Mouse (Mus musculus): ENCODE measurements around the gene Plxnb1. TPM values are rescaled to one million over a fixed set of nuclear protein-coding genes. Genes with fewer than 3 reads are reported as not detected.

Plxnb1 gene
- polyA plus RNA-seq (2012; rRNA removed) (31.0 and 36.8 TPM in 2 replicates), polyA plus RNA-seq (2014; fragmentation: Nextera tagmentation; extraction: Ambion mirVana) (8.2 and 10.0 TPM in 2 replicates)

GRCm38 (mm10) chr9:109095137-109095982 lies at the start of gene Plxnb1:
TSS of gene Plxnb1 (plus strand) at chr9:109095389.
- Histone ChIP-seq H3K4me1 (ENCODE audit: control insufficient read depth, insufficient read depth, low read length) (peaks cover 49% of the 10 kb centered on the region), H3K9me3 (ENCODE audit: control insufficient read depth, low read length) (no peaks in the 10 kb centered on the region), H3K27me3 (ENCODE audit: control insufficient read depth, insufficient read depth, low read length) (no peaks in the 10 kb centered on the region), H3K4me2 (replicated peaks; ENCODE audit: low read depth, low read length, severe bottlenecking) (peak within 1 kb of the TSS; percentile 90), H3K36me3 (ENCODE audit: control insufficient read depth, insufficient read depth, low read length) (peaks cover 26% of the 10 kb centered on the region), H3K4me3 (replicated peaks; ENCODE audit: low read length) (peak within 1 kb of the TSS; percentile 79), H3K27ac (replicated peaks; ENCODE audit: low read depth, low read length) (peak within 1 kb of the TSS; percentile 100), H3K9ac (ENCODE audit: low read depth, low read length, severe bottlenecking) (peak within 1 kb of the TSS; percentile 96)
- peak; percentile 70 for ATAC-seq (ENCODE audit: low FRiP score, low read depth)
- under 1% methylated on average over 45 of the region's 102 CpGs for WGBS
- peak; percentile 82 for DNase-seq (ENCODE audit: low spot score)
- peak; percentile 87; the same call in 1 of the 2 replicates for TF ChIP-seq POLR2A (IDR thresholded peaks at IDR 0.05; ENCODE audit: borderline replicate concordance, extremely low read depth, insufficient read depth, insufficient read length)

GRCm38 (mm10) chr9:109046306-109046705 lies 48.9 kb upstream of the Plxnb1 start:
- H3K4me1 ChIP-seq (ENCODE audit: control insufficient read depth, insufficient read depth, low read length), result no peaks in the 10 kb centered on the region
- WGBS, result 37% methylated on average over 5 of the region's 5 CpGs
- ATAC-seq (ENCODE audit: low FRiP score, low read depth) (no peak), DNase-seq (ENCODE audit: low spot score) (no peak)
- H3K9me3 ChIP-seq (ENCODE audit: control insufficient read depth, low read length), result no peaks in the 10 kb centered on the region
- H3K4me3 ChIP-seq (replicated peaks; ENCODE audit: low read length), result no peak overlapping the region
- H3K4me2 ChIP-seq (replicated peaks; ENCODE audit: low read depth, low read length, severe bottlenecking), result no peak overlapping the region
- peaks cover 3% of the 10 kb centered on the region for H3K36me3 ChIP-seq (ENCODE audit: control insufficient read depth, insufficient read depth, low read length)
- no peak overlapping the region for H3K27ac ChIP-seq (replicated peaks; ENCODE audit: low read depth, low read length)
- H3K27me3 ChIP-seq (ENCODE audit: control insufficient read depth, insufficient read depth, low read length), result no peaks in the 10 kb centered on the region
- no peak for TF ChIP-seq POLR2A (IDR thresholded peaks at IDR 0.05; ENCODE audit: borderline replicate concordance, extremely low read depth, insufficient read depth, insufficient read length)
- no peak overlapping the region for H3K9ac ChIP-seq (ENCODE audit: low read depth, low read length, severe bottlenecking)

- 0 out of 2 replicates have a peak, but pooled peaks cover under 1% of the 10 kb centered on the region for H3K4me1 ChIP-seq (ENCODE audit: control insufficient read depth, insufficient read depth, low read length)
- H3K4me3 ChIP-seq (replicated peaks; ENCODE audit: low read length), result no peak overlapping the region
- 77% methylated on average over 7 of the region's 7 CpGs for WGBS
- H3K9me3 ChIP-seq (ENCODE audit: control insufficient read depth, low read length), result no peaks in the 10 kb centered on the region
- DNase-seq (ENCODE audit: low spot score) (no peak), ATAC-seq (ENCODE audit: low FRiP score, low read depth) (no peak)
- TF ChIP-seq POLR2A (IDR thresholded peaks at IDR 0.05; ENCODE audit: borderline replicate concordance, extremely low read depth, insufficient read depth, insufficient read length), result no peak
- H3K36me3 ChIP-seq (ENCODE audit: control insufficient read depth, insufficient read depth, low read length), result peaks cover 24% of the 10 kb centered on the region
- no peak overlapping the region for H3K9ac ChIP-seq (ENCODE audit: low read depth, low read length, severe bottlenecking)
- no peaks in the 10 kb centered on the region for H3K27me3 ChIP-seq (ENCODE audit: control insufficient read depth, insufficient read depth, low read length)
- no peak overlapping the region for H3K27ac ChIP-seq (replicated peaks; ENCODE audit: low read depth, low read length)
- H3K4me2 ChIP-seq (replicated peaks; ENCODE audit: low read depth, low read length, severe bottlenecking), result no peak overlapping the region
Measured at GRCm38 (mm10) chr9:109049316-109049715, 45.9 kb upstream of the Plxnb1 start.

- Histone ChIP-seq H3K27me3 (ENCODE audit: control insufficient read depth, insufficient read depth, low read length) (no peaks in the 10 kb centered on the region), H3K4me3 (replicated peaks; ENCODE audit: low read length) (no peak overlapping the region), H3K9ac (ENCODE audit: low read depth, low read length, severe bottlenecking) (no peak overlapping the region), H3K9me3 (ENCODE audit: control insufficient read depth, low read length) (no peaks in the 10 kb centered on the region), H3K27ac (replicated peaks; ENCODE audit: low read depth, low read length) (no peak overlapping the region), H3K36me3 (ENCODE audit: control insufficient read depth, insufficient read depth, low read length) (peaks cover 24% of the 10 kb centered on the region), H3K4me2 (replicated peaks; ENCODE audit: low read depth, low read length, severe bottlenecking) (no peak overlapping the region), H3K4me1 (ENCODE audit: control insufficient read depth, insufficient read depth, low read length) (0 out of 2 replicates have a peak, but pooled peaks cover 3% of the 10 kb centered on the region)
- DNase-seq (ENCODE audit: low spot score) (no peak), ATAC-seq (ENCODE audit: low FRiP score, low read depth) (no peak)
- no peak for TF ChIP-seq POLR2A (IDR thresholded peaks at IDR 0.05; ENCODE audit: borderline replicate concordance, extremely low read depth, insufficient read depth, insufficient read length)
- 85% methylated on average over 9 of the region's 9 CpGs for WGBS
Measured at GRCm38 (mm10) chr9:109049996-109050673, 45.1 kb upstream of the Plxnb1 start.

GRCm38 (mm10) chr9:109050674-109050997 lies 44.6 kb upstream of the Plxnb1 start:
- no peak for TF ChIP-seq POLR2A (IDR thresholded peaks at IDR 0.05; ENCODE audit: borderline replicate concordance, extremely low read depth, insufficient read depth, insufficient read length)
- H3K36me3 ChIP-seq (ENCODE audit: control insufficient read depth, insufficient read depth, low read length), result peaks cover 24% of the 10 kb centered on the region
- DNase-seq (ENCODE audit: low spot score) (no peak), ATAC-seq (ENCODE audit: low FRiP score, low read depth) (no peak)
- no peak overlapping the region for H3K9ac ChIP-seq (ENCODE audit: low read depth, low read length, severe bottlenecking)
- no peak overlapping the region for H3K4me2 ChIP-seq (replicated peaks; ENCODE audit: low read depth, low read length, severe bottlenecking)
- no peak overlapping the region for H3K4me3 ChIP-seq (replicated peaks; ENCODE audit: low read length)
- no peaks in the 10 kb centered on the region for H3K27me3 ChIP-seq (ENCODE audit: control insufficient read depth, insufficient read depth, low read length)
- H3K27ac ChIP-seq (replicated peaks; ENCODE audit: low read depth, low read length), result no peak overlapping the region
- 0 out of 2 replicates have a peak, but pooled peaks cover 3% of the 10 kb centered on the region for H3K4me1 ChIP-seq (ENCODE audit: control insufficient read depth, insufficient read depth, low read length)
- no peaks in the 10 kb centered on the region for H3K9me3 ChIP-seq (ENCODE audit: control insufficient read depth, low read length)
- WGBS, result 90% methylated on average over 3 of the region's 3 CpGs

Measured in limb, embryonic 14.5 days (tissue).